Mouse (Mus musculus): ENCODE data around the gene Tctex1d2. TPM values are rescaled to one million over a fixed set of nuclear protein-coding genes. Genes with fewer than 3 reads are reported as not detected.
"Not testable (repeated sequence)": the region's sequence is repeated elsewhere in the genome, so short reads cannot be mapped to it uniquely, and the experiment has no call there.

Gene Tctex1d2
- total RNA-seq, 2 experiments from 2014 or later: 11.1 to 14.3 TPM

DNA sequence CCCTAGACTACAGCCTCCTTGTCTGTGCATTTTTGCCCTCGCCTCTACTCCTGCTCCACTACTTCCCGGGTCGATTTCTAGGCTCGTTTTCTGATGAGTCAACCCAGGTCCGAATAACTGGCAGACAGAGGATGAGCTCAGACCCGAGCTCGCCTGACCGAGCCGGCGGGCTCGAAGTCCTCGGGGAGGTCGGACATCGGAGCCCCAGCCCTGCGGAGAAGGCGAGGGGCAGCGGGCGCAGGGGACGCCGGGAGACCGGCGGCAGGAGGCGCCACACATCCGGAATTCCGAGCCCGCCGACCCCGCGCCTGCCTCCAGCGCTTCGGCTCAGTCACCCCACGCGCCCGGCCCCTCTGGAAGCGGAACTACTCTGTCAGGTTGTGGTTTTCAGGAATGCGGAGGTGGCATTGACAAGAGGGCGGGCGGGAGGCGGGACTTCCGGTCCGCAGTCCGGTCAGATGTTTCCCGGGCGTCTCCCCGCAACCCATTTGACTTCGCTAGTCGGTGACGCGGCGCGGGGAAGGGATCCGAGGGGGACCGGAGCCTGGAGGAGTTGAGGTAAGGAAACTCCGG is 11.1 kb downstream of the Tctex1d2 start, which contains the start of gene Pcyt1a:
Pcyt1a (plus strand) TSS at position 448 of the 573 bp plus-strand sequence.
- peak; percentile 89 for ATAC-seq (replicated peaks; ENCODE audit: low FRiP score, low TSS enrichment, poor library complexity, severe bottlenecking)

DNA sequence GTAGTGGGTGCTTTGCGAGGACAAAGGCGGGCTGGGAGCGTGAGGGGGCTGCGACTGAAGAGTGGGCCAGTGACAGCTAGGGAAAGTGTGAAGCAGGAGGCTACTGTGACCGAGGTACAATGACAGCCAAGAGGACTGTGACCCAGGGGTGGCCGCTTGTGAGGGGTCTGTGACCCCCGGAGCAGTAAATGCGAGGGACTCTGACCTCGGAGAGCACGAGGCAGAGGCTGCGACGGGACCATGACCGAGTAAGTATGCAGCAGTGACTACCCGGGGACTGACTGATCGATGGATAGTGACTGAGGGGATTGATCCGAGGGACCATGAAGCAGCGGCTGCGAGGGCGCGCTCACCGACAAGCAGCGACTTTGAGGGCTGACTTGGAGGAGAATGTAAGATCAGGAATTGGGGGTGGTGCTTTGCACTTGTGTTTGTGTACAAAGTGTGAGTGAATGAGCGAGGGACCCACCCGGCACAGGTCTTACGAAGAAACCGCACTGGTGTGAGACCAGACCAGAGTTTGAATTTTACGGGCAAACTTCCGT is 11.6 kb downstream of the Tctex1d2 start:
- peak; percentile 67 for ATAC-seq (replicated peaks; ENCODE audit: low FRiP score, low TSS enrichment, poor library complexity, severe bottlenecking)

- no peak for ATAC-seq (replicated peaks; ENCODE audit: low FRiP score, low TSS enrichment, poor library complexity, severe bottlenecking)
Observed at GRCm38 (mm10) chr16:32431926-32432325, 12.4 kb downstream of the Tctex1d2 start.

DNA sequence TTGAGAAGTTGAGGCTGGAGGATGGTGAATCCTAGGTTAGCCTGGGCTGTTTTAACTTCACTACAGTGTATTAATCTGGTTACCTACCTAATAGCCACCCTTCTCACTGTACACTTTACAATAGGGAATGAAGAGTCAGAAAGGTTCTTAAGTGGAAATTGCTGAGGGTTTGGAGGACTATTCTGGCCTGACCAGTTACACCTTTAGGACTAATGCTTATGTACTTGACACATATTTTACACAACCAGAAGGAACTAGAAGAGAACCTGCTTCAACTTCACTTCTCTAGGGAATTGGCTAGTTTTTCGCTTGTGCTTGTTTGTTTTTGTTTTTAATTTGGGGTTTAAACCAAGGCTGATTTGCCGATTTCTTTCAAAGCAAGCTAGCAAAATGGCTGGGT is 13.6 kb downstream of the Tctex1d2 start:
- no peak for ATAC-seq (replicated peaks; ENCODE audit: low FRiP score, low TSS enrichment, poor library complexity, severe bottlenecking)

GRCm38 (mm10) chr16:32434066-32434465 is 14.6 kb downstream of the Tctex1d2 start:
- ATAC-seq (replicated peaks; ENCODE audit: low FRiP score, low TSS enrichment, poor library complexity, severe bottlenecking): no peak

DNA sequence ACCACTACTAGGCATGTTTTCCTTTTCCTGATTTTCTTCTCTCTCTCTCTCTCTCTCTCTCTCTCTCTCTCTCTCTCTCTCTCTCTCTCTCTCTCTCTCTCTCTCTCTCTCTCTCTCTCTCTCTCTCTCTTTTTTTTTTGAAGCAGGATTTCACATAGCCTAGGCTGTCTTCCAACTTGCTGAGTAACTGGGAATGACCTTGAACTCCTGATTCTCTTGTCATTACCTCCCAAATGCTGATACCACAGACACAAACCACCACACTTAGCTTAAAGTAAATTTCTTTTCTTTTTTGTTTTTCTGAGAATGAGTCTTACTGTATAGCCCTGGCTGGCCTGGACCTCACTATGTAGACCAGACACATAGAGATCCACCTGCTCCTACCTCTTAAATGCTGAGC is 15.2 kb downstream of the Tctex1d2 start:
- no peak for ATAC-seq (replicated peaks; ENCODE audit: low FRiP score, low TSS enrichment, poor library complexity, severe bottlenecking)

- ATAC-seq (replicated peaks; ENCODE audit: low FRiP score, low TSS enrichment, poor library complexity, severe bottlenecking): no peak
Observed at GRCm38 (mm10) chr16:32436657-32437056, 17.2 kb downstream of the Tctex1d2 start.

DNA sequence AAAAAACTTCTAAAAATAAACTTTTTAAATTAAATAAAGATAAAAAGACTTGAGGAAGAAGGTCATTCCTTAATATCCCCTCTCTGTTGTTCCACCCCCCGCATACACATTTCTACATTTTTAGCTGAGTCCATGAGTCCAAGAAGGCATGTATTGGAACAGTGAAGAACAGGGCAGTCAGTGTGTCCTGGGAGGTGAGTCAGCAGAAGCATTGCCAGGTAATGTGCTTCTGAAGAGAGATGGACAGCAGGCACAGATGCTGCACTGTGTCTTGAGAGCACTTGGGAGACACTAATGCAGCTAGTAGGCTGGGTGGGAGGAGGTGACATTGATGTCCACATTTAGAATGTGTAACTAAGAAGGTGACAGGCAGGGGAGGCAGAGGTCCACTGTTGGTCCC is 17.8 kb downstream of the Tctex1d2 start:
- no peak for ATAC-seq (replicated peaks; ENCODE audit: low FRiP score, low TSS enrichment, poor library complexity, severe bottlenecking)

DNA sequence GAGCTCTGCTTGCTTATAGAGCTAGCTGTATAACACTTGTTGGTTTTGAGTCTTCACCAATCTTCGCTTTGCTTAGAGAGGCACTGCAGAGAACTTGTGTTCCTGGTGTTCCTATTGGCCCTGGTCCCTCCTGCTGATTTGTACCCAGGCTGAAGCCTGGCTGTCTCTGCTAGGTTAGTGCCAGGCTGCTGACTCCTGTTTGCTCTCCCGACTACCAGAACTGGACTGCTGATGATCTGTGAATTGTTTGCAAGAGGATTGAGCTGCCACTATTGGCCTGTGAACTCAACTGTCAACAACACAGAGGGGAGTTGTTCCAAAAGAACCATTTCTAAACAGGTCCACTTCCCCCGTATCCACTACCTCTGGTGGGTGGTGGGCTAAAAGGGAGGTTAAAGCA is 21.9 kb downstream of the Tctex1d2 start:
- no peak for ATAC-seq (replicated peaks; ENCODE audit: low FRiP score, low TSS enrichment, poor library complexity, severe bottlenecking)

GRCm38 (mm10) chr16:32444615-32445014 is 25.1 kb downstream of the Tctex1d2 start:
- not testable (repeated sequence) for ATAC-seq (replicated peaks; ENCODE audit: low FRiP score, low TSS enrichment, poor library complexity, severe bottlenecking)

GRCm38 (mm10) chr16:32445558-32445957 is 26.1 kb downstream of the Tctex1d2 start:
- ATAC-seq (replicated peaks; ENCODE audit: low FRiP score, low TSS enrichment, poor library complexity, severe bottlenecking): no peak

- ATAC-seq (replicated peaks; ENCODE audit: low FRiP score, low TSS enrichment, poor library complexity, severe bottlenecking): no peak
Observed at GRCm38 (mm10) chr16:32446563-32447138, 27.1 kb downstream of the Tctex1d2 start.

GRCm38 (mm10) chr16:32449665-32450064 is 30.2 kb downstream of the Tctex1d2 start:
- ATAC-seq (replicated peaks; ENCODE audit: low FRiP score, low TSS enrichment, poor library complexity, severe bottlenecking): peak; percentile 92

- no peak for ATAC-seq (replicated peaks; ENCODE audit: low FRiP score, low TSS enrichment, poor library complexity, severe bottlenecking)
Observed at GRCm38 (mm10) chr16:32450133-32450532, 30.6 kb downstream of the Tctex1d2 start.

DNA sequence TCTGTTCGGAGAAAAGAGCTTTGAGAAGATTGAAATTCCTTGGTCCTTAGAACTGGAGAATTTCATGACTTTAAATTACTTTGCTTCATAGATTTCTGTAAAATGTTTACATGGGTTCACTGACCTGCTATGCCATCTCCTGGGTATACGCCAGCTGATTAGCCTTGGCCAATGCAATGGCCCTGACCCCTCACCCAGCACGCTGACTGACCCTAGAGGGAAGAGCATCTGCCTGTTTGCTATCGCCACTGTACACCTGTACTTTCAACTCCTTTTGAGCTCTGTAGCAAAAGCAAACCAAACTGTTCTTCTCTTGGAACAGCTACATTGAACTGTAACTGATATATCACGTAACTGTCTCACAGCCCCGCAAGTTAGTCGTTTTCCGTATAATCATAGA is 33.6 kb downstream of the Tctex1d2 start:
- ATAC-seq (replicated peaks; ENCODE audit: low FRiP score, low TSS enrichment, poor library complexity, severe bottlenecking): no peak

- no peak for ATAC-seq (replicated peaks; ENCODE audit: low FRiP score, low TSS enrichment, poor library complexity, severe bottlenecking)
Observed at GRCm38 (mm10) chr16:32454646-32455045, 35.1 kb downstream of the Tctex1d2 start.

- no peak for ATAC-seq (replicated peaks; ENCODE audit: low FRiP score, low TSS enrichment, poor library complexity, severe bottlenecking)
Observed at GRCm38 (mm10) chr16:32456086-32456485, 36.6 kb downstream of the Tctex1d2 start.

GRCm38 (mm10) chr16:32456761-32457160 is 37.3 kb downstream of the Tctex1d2 start:
- ATAC-seq (replicated peaks; ENCODE audit: low FRiP score, low TSS enrichment, poor library complexity, severe bottlenecking): no peak

DNA sequence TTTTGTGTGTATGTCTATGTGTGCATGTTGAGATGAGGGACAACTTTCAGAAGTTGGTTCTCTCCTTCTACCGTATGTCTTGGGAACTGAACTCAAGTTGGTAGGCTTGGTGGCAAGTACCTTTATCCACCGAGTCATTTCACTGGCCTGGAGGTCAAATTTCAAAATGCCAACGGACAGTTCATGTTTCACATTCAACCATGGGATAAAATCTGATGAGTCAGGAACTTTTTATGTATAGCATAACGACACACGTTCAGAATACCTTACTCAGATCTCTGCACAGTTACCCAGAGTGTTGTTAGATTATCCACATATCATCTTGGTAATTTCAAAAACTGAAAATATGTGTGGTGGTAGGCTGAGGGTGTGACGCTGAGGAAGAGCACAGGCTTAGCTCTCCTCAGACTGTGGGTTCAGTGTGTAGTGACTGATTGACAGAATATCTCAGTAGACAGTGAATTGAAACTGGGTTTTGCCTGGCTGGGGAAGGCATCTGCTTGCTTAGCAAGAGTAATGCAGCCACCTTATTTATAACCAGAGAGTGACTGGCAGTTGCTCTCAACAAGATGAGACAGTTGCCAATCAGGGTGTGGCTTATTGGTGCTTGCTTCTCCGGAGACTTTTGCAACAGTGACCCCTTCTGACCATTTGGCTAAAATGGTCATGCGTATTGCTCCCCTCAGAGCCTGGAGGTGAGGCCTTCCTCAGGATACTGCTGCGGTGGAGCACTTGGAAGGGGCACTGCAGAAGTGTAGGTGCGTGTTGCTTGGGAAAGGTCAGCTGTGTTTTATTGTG is 38.3 kb downstream of the Tctex1d2 start:
- ATAC-seq (replicated peaks; ENCODE audit: low FRiP score, low TSS enrichment, poor library complexity, severe bottlenecking): peak; percentile 85

DNA sequence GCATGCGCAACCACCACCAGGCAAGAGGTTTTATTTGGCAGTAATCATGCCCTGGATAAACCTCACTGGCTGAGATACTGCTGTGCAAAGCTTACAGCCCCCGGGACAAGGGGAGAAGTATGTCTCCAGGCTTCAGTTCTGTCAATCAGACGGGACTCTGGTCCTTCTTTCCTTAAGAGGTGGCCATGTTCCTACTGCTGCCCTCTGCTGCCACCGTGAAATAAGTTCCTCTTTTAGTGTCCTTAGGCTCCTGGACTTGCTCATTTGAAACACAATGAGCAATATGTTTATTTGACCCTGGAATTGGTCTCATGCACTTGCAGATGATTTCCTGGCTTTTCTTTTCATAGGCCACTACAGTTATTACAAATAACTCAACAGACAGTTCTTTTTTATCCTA is 41.0 kb downstream of the Tctex1d2 start:
- no peak for ATAC-seq (replicated peaks; ENCODE audit: low FRiP score, low TSS enrichment, poor library complexity, severe bottlenecking)
